Mouse (Mus musculus): ENCODE data around the gene Itga10.

GRCm38 (mm10) chr3:96692506-96692905 is 47.1 kb downstream of the Itga10 start:
- no peak for TF ChIP-seq POLR2A (IDR thresholded peaks at IDR 0.05; ENCODE audit: borderline replicate concordance, control insufficient read depth, low read depth, low read length)
- TF ChIP-seq CTCF (IDR thresholded peaks at IDR 0.05; ENCODE audit: control insufficient read depth, insufficient read depth, low read length): no peak

All from bone marrow, adult 2 months (tissue).